Mouse (Mus musculus) stomach, embryonic 16.5 days (tissue): ENCODE results near the gene Stard10. TPM values are rescaled to one million over a fixed set of nuclear protein-coding genes. Genes with fewer than 3 reads are reported as not detected.
A peak's percentile ranks its signal among the peaks of the same experiment; 100 is the strongest.

Source experiments
- ATAC-seq: fragments of 200-750 bp; cut with Nextera tagmentation; 2 replicates; pipeline ENCODE4 v1.8.0; 2017; ENCODE audit warnings: moderate number of reproducible peaks, moderate TSS enrichment; ENCODE audit not compliant: insufficient read depth, low FRiP score
- H3K27ac ChIP-seq: fragments of 300-500 bp; sonication (generic); 2 replicates; pipeline ENCODE4 v1.5.1; 2014; ENCODE audit warnings: low read length
- H3K27me3 ChIP-seq: fragments of 300-500 bp; sonication (generic); 2 replicates; pipeline ENCODE4 v1.6.1; 2014; ENCODE audit warnings: low read length, control low read depth, mixed read lengths; ENCODE audit not compliant: control insufficient read depth, insufficient read depth
- H3K36me3 ChIP-seq: fragments of 300-500 bp; sonication (generic); 2 replicates; pipeline ENCODE4 v1.6.1; 2014; ENCODE audit warnings: low read length; ENCODE audit not compliant: control insufficient read depth, insufficient read depth
- H3K4me1 ChIP-seq: fragments of 300-500 bp; sonication (generic); 2 replicates; pipeline ENCODE4 v1.6.1; 2014; ENCODE audit warnings: low read length, control low read depth, mixed read lengths; ENCODE audit not compliant: control insufficient read depth, insufficient read depth
- H3K4me2 ChIP-seq: fragments of 300-500 bp; sonication (generic); 2 replicates; pipeline ENCODE4 v1.6.1; 2014; ENCODE audit warnings: low read depth, low read length, mixed read lengths
- H3K4me3 ChIP-seq: fragments of 300-500 bp; sonication (generic); replicated peaks from 2 replicates; pipeline ENCODE4 v1.5.1; 2014; ENCODE audit warnings: mild to moderate bottlenecking, low read length
- H3K9ac ChIP-seq: fragments of 300-500 bp; sonication (generic); 2 replicates; pipeline ENCODE4 v1.6.1; 2014; ENCODE audit warnings: low read length
- H3K9me3 ChIP-seq: fragments of 300-500 bp; sonication (generic); replicated peaks from 2 replicates; pipeline ENCODE4 v1.6.1; 2016; ENCODE audit warnings: low read length, control low read depth; ENCODE audit not compliant: control insufficient read depth
- WGBS: fragments of 180-500 bp; shearing (Covaris S2); extraction: QIAGEN DNeasy Blood & Tissue Kit; methylation state at CpG from one replicate; pipeline ENCODE4 v1.1.7; 2014; 5-methylcytosine and 5-hydroxymethylcytosine counted together
- polyA plus RNA-seq: library from polyadenylated mRNA; unstranded; fragments of >200 nt; fragmentation: Nextera tagmentation; extraction: Ambion mirVana; gene quantifications from 2 replicates; pipeline ENCODE4 v1.2.1, GENCODE M21; 2015

The Stard10 gene
- polyA plus RNA-seq, 1 experiment from 2014 or later, result 95.6 TPM

GRCm38 (mm10) chr7:101297023-101297405, 19.9 kb upstream of the Stard10 start:
- Histone ChIP-seq H3K9me3 (no peaks in the 10 kb centered on the region), H3K36me3 (no peaks in the 10 kb centered on the region), H3K4me2 (peak overlapping the region; percentile 67), H3K27ac (no peak overlapping the region), H3K4me3 (peak overlapping the region; percentile 41), H3K4me1 (peaks cover 17% of the 10 kb centered on the region; the same call in 1 of the 2 replicates), H3K9ac (peak overlapping the region; percentile 56), H3K27me3 (no peaks in the 10 kb centered on the region)
- ATAC-seq, result no peak
- 28% methylated on average over 8 of the region's 8 CpGs for WGBS

- Histone ChIP-seq H3K36me3 (no peaks in the 10 kb centered on the region), H3K4me2 (no peak overlapping the region), H3K4me1 (peaks cover 22% of the 10 kb centered on the region), H3K4me3 (no peak overlapping the region), H3K9me3 (no peaks in the 10 kb centered on the region), H3K9ac (no peak overlapping the region), H3K27ac (no peak overlapping the region), H3K27me3 (no peaks in the 10 kb centered on the region)
- 75% methylated on average over 3 of the region's 3 CpGs for WGBS
- no peak for ATAC-seq
These were observed 18.5 kb upstream of the Stard10 start for GRCm38 (mm10) chr7:101298375-101298774.

GRCm38 (mm10) chr7:101301361-101301880, 15.5 kb upstream of the Stard10 start:
- Histone ChIP-seq H3K9ac (peak overlapping the region; percentile 86), H3K9me3 (no peaks in the 10 kb centered on the region), H3K4me2 (peak overlapping the region; percentile 94), H3K27me3 (no peaks in the 10 kb centered on the region), H3K27ac (peak overlapping the region; percentile 70), H3K4me3 (peak overlapping the region; percentile 72), H3K4me1 (peaks cover 19% of the 10 kb centered on the region), H3K36me3 (no peaks in the 10 kb centered on the region)
- WGBS, result 3% methylated on average over 30 of the region's 30 CpGs
- peak; percentile 27 for ATAC-seq

- Histone ChIP-seq H3K27me3 (no peaks in the 10 kb centered on the region), H3K4me3 (peak within 1 kb of the TSS; percentile 72), H3K4me1 (peaks cover 16% of the 10 kb centered on the region), H3K36me3 (no peaks in the 10 kb centered on the region), H3K4me2 (peak within 1 kb of the TSS; percentile 94), H3K9me3 (no peaks in the 10 kb centered on the region), H3K9ac (peak within 1 kb of the TSS; percentile 86), H3K27ac (peak within 1 kb of the TSS; percentile 70)
- whole genome bisulfite sequencing, result 0% methylated on average over 39 of the region's 39 CpGs
- ATAC-seq, result peak; percentile 95
These were observed 14.9 kb upstream of the Stard10 start, which contains the start of gene Atg16l2 for GRCm38 (mm10) chr7:101301881-101302456. Gene Atg16l2 (minus strand): TSS chr7:101302251.

GRCm38 (mm10) chr7:101302691-101303090, 14.2 kb upstream of the Stard10 start:
- H3K27ac ChIP-seq, result peak overlapping the region; percentile 43
- WGBS, result 35% methylated on average over 7 of the region's 7 CpGs
- H3K4me2 ChIP-seq, result peak overlapping the region; percentile 94
- peak overlapping the region; percentile 72 for H3K4me3 ChIP-seq
- H3K9me3 ChIP-seq, result no peaks in the 10 kb centered on the region
- no peak for ATAC-seq
- peak overlapping the region; percentile 86 for H3K9ac ChIP-seq
- no peaks in the 10 kb centered on the region for H3K27me3 ChIP-seq
- H3K36me3 ChIP-seq, result no peaks in the 10 kb centered on the region
- H3K4me1 ChIP-seq, result peaks cover 15% of the 10 kb centered on the region

DNA sequence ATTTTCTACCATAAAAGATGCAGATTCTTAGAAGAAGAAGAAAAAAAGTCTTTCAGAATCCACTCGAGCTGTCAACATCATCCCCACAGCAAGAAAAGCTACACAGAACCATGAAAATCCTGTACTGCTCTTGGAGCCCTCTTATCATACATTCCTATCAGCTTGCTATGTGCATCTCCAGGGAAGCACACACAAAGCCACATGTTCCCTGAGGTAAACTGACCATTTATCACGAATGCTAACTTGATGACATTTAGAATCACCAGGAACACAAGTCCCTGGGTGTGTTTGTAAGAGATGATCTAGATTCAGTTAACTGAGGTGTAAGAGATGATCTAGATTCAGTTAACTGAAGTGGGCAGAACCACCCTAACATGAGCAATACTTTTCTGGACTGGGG, 10.0 kb upstream of the Stard10 start:
- WGBS, result 37% methylated on average over 2 of the region's 2 CpGs
- Histone ChIP-seq H3K9me3 (no peaks in the 10 kb centered on the region), H3K4me3 (no peak overlapping the region), H3K27me3 (no peaks in the 10 kb centered on the region), H3K27ac (no peak overlapping the region), H3K9ac (no peak overlapping the region), H3K36me3 (no peaks in the 10 kb centered on the region), H3K4me1 (peaks cover 6% of the 10 kb centered on the region), H3K4me2 (no peak overlapping the region)
- ATAC-seq, result no peak

DNA sequence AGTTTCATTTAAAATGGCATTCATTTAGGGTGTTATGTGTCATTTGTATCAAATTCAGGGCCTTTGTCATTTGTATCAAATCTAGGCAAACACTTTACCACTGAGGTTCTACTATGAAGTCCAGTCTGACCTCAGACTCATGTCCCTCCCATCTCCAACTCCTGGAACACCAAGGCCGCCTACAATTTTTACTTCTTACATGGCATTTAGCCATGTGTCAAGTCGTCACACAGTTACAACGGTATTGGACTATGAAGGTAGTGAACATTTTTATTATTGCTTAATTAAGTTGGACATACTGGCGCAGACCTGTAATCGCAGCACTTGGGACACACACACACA, 6.9 kb upstream of the Stard10 start:
- ATAC-seq, result no peak
- 30% methylated on average over 5 of the region's 5 CpGs for WGBS
- Histone ChIP-seq H3K27me3 (no peaks in the 10 kb centered on the region), H3K4me1 (no peaks in the 10 kb centered on the region), H3K36me3 (no peaks in the 10 kb centered on the region), H3K9ac (peak overlapping the region; percentile 71), H3K9me3 (no peaks in the 10 kb centered on the region), H3K27ac (peak overlapping the region; percentile 89), H3K4me3 (peak overlapping the region; percentile 56), H3K4me2 (peak overlapping the region; percentile 60)

DNA sequence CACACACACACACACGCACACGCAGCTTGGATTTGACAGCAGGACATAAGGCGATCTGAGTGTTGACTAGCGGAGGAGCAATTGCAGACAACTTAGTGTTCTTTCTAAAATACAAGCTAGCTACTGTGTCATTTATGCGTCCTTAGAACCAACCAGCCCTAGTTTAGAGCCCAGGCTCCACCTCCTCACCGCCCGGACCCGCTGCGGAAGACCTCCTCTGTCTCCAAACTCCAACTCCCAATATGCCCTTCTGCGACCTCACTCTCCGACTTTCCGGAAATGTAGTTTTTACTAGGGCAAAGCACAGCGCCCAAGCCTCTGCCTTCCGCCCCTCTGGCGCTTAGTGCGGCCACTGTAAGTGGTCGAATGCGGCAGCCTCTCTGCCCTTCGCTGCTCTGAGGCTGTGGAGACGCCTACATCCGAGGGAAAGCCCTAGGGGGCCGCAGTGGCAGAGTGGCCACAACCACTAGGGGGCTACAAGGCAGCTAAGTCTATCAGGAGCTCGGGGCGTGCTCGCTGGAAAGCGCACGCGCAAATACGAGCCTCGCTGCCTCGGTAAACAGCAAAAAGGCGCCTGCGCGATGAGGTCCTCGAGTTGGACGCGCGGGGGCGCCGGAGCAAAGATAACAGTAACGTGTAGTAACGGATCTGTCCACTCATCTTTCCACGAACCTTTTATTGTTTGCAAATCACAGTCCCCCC, 6.4 kb upstream of the Stard10 start:
- Histone ChIP-seq H3K36me3 (no peaks in the 10 kb centered on the region), H3K4me1 (0 out of 2 replicates have a peak, but pooled peaks cover 2% of the 10 kb centered on the region), H3K27ac (peak overlapping the region; percentile 89), H3K9me3 (no peaks in the 10 kb centered on the region), H3K27me3 (no peaks in the 10 kb centered on the region), H3K4me3 (peak overlapping the region; percentile 56), H3K9ac (peak overlapping the region; percentile 71), H3K4me2 (peak overlapping the region; percentile 60)
- ATAC-seq, result peak; percentile 96
- under 1% methylated on average over 43 of the region's 43 CpGs for WGBS

GRCm38 (mm10) chr7:101311061-101311460, 5.8 kb upstream of the Stard10 start:
- 36% methylated on average over 2 of the region's 2 CpGs for WGBS
- Histone ChIP-seq H3K4me2 (peak overlapping the region; percentile 60), H3K4me3 (peak overlapping the region; percentile 14), H3K36me3 (no peaks in the 10 kb centered on the region), H3K27ac (no peak overlapping the region), H3K9ac (0 out of 2 replicates have a peak overlapping the region, but pooled peaks have one; percentile 31), H3K27me3 (no peaks in the 10 kb centered on the region), H3K4me1 (0 out of 2 replicates have a peak, but pooled peaks cover 7% of the 10 kb centered on the region), H3K9me3 (no peaks in the 10 kb centered on the region)
- ATAC-seq, result no peak
